8 mouse cellular contexts compared by ENCODE assay signal in the genomic region with DNA sequence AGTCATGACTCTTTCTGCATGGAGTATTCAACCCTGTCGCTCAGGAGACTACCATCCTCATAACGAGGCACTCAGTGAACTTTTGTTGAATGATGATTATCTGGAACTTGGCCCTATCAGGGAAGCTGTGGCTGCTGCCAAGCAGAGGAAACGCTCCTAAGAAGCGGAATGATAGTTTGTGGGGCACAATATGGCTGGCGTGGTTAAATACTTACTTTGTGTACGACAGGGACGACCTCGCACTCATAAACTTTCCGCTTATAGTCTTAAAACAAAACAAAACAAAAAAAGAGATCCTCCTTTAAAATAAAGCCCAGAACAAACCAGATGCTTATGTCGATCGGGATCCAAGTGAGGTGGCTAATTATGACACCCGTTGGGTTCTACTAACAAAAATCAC. TPM values are rescaled to one million over a fixed set of nuclear protein-coding genes. Genes with fewer than 3 reads are reported as not detected.
DNase-seq lines count a peak whose midpoint lies in the region; ATAC-seq and TF ChIP-seq lines count a peak whose summit lies in the region.

No protein-coding gene starts in this region.

- peak overlapping the region; percentile 71 for H3K9ac ChIP-seq in hindbrain, postnatal 0 days (replicated peaks; ENCODE audit: low read length)
- peak overlapping the region; percentile 60 for H3K9ac ChIP-seq in midbrain, embryonic 15.5 days

- peak overlapping the region; percentile 53 for H3K4me3 ChIP-seq in hindbrain, postnatal 0 days (ENCODE audit: low read length)
- peak overlapping the region; percentile 66 for H3K4me3 ChIP-seq in midbrain, embryonic 15.5 days

- no peak for ATAC-seq in hindbrain, postnatal 0 days
- ATAC-seq in midbrain, embryonic 15.5 days (replicated peaks) = no peak

- H3K9me3 ChIP-seq in hindbrain, postnatal 0 days (ENCODE audit: low read length) = no peaks in the 10 kb centered on the region
- H3K9me3 ChIP-seq in midbrain, embryonic 15.5 days = no peaks in the 10 kb centered on the region

- H3K4me2 ChIP-seq in hindbrain, postnatal 0 days (ENCODE audit: low read depth, low read length) = peak overlapping the region; percentile 79
- H3K4me2 ChIP-seq in midbrain, embryonic 15.5 days = peak overlapping the region; percentile 72

- TF ChIP-seq CTCF in hindbrain, postnatal 0 days (IDR thresholded peaks at IDR 0.05; ENCODE audit: low read depth) = no peak

- WGBS in hindbrain, postnatal 0 days = 5% methylated on average over 12 of the region's 12 CpGs
- 6% methylated on average over 12 of the region's 12 CpGs for WGBS in midbrain, embryonic 15.5 days

- DNase-seq in cerebellum, postnatal 14 days = peak; percentile 42 to 45
- no peak for DNase-seq in cerebellum, adult 9-11 months
- DNase-seq in thymus, postnatal 25 days = peak; percentile 28
- no peak for DNase-seq in thymus, postnatal 0 days (ENCODE audit: low spot score)
- peak; percentile 44 for DNase-seq in hindbrain, postnatal 0 days (ENCODE audit: low spot score)
- no peak for DNase-seq in layer of hippocampus, postnatal 25 days (ENCODE audit: extremely low spot score in 1 of 2, low spot score in 1 of 2)
- DNase-seq in yolk sac, embryonic 10.5 days (ENCODE audit: low spot score) = no peak

- no peaks in the 10 kb centered on the region for H3K27me3 ChIP-seq in hindbrain, postnatal 0 days (ENCODE audit: insufficient read depth, low read length)
- H3K27me3 ChIP-seq in midbrain, embryonic 15.5 days (replicated peaks) = no peaks in the 10 kb centered on the region

- H3K36me3 ChIP-seq in hindbrain, postnatal 0 days (ENCODE audit: insufficient read depth, low read length) = no peaks in the 10 kb centered on the region
- H3K36me3 ChIP-seq in midbrain, embryonic 15.5 days (replicated peaks) = no peaks in the 10 kb centered on the region

- H3K27ac ChIP-seq in hindbrain, postnatal 0 days = peak overlapping the region; percentile 98
- H3K27ac ChIP-seq in midbrain, embryonic 15.5 days = peak overlapping the region; percentile 98

- no peaks in the 10 kb centered on the region; the same call in 1 of the 2 replicates for H3K4me1 ChIP-seq in hindbrain, postnatal 0 days (ENCODE audit: insufficient read depth, low read length)
- H3K4me1 ChIP-seq in midbrain, embryonic 15.5 days = peaks cover 22% of the 10 kb centered on the region

RNA-seq across cellular contexts. Expression of gene Ascc1, which starts 0.4 kb away (rescaled TPM):
- polyA plus RNA-seq in thymus, postnatal 0 days (2015; fragmentation: Nextera tagmentation; extraction: Ambion mirVana) = 38.5 and 43.2 TPM in 2 replicates
- 10.6 and 11.5 TPM in 2 replicates for total RNA-seq in hindbrain, postnatal 0 days (2014; rRNA removed)
- polyA plus RNA-seq in hindbrain, postnatal 0 days (2015; fragmentation: Nextera tagmentation; extraction: Ambion mirVana) = 41.8 and 42.9 TPM in 2 replicates
- 47.4 and 48.7 TPM in 2 replicates for polyA plus RNA-seq in midbrain, embryonic 15.5 days (2015; fragmentation: Nextera tagmentation; extraction: Ambion mirVana)
- total RNA-seq in layer of hippocampus, postnatal 25 days (2021) = 10 to 100 TPM; 16.7 to 18.1 TPM

RNA-seq across cellular contexts. Expression of gene Anapc16, which starts 0.7 kb away (rescaled TPM):
- 139 and 168 TPM in 2 replicates for polyA plus RNA-seq in thymus, postnatal 0 days (2015; fragmentation: Nextera tagmentation; extraction: Ambion mirVana)
- 62.6 and 70.1 TPM in 2 replicates for total RNA-seq in hindbrain, postnatal 0 days (2014; rRNA removed)
- 132 and 133 TPM in 2 replicates for polyA plus RNA-seq in hindbrain, postnatal 0 days (2015; fragmentation: Nextera tagmentation; extraction: Ambion mirVana)
- 106 and 109 TPM in 2 replicates for polyA plus RNA-seq in midbrain, embryonic 15.5 days (2015; fragmentation: Nextera tagmentation; extraction: Ambion mirVana)
- total RNA-seq in layer of hippocampus, postnatal 25 days (2021) = 10 to 100 TPM; 59.3 to 77.3 TPM

RNA-seq across cellular contexts. Expression of gene Ddit4, which starts 50.6 kb away (rescaled TPM):
- polyA plus RNA-seq in thymus, postnatal 0 days (2015; fragmentation: Nextera tagmentation; extraction: Ambion mirVana) = 50.6 and 54.7 TPM in 2 replicates
- total RNA-seq in hindbrain, postnatal 0 days (2014; rRNA removed) = 55.9 and 76.6 TPM in 2 replicates
- polyA plus RNA-seq in hindbrain, postnatal 0 days (2015; fragmentation: Nextera tagmentation; extraction: Ambion mirVana) = 55.2 and 56.9 TPM in 2 replicates
- polyA plus RNA-seq in midbrain, embryonic 15.5 days (2015; fragmentation: Nextera tagmentation; extraction: Ambion mirVana) = 52.6 and 59.4 TPM in 2 replicates
- 10 to 100 TPM; 77.1 to 100.0 TPM for total RNA-seq in layer of hippocampus, postnatal 25 days (2021)

Comparison
In these comparisons a context has a peak if more than half of its experiments do, and no peak if none do; other contexts are left out.
1. DNase-seq: peak in cerebellum, postnatal 14 days (2 of 2), thymus, postnatal 25 days (single experiment) and hindbrain, postnatal 0 days (single experiment); none in cerebellum, adult 9-11 months (single experiment), thymus, postnatal 0 days (single experiment), layer of hippocampus, postnatal 25 days (0 of 2) and yolk sac, embryonic 10.5 days (single experiment).